Mouse (Mus musculus): ENCODE measurements around the gene Slc12a8.

- no peak for TF ChIP-seq CTCF (IDR thresholded peaks at IDR 0.05; ENCODE audit: borderline replicate concordance, insufficient read depth, low read length)
- no peak for TF ChIP-seq POLR2A (IDR thresholded peaks at IDR 0.05; ENCODE audit: low read depth, low read length)
These were observed 174.0 kb downstream of the Slc12a8 start for GRCm38 (mm10) chr16:33690975-33691747.

All from embryonic fibroblast, embryonic 13.5 days (primary cell).